Mouse (Mus musculus): ENCODE data around the gene Chml. TPM values are rescaled to one million over a fixed set of nuclear protein-coding genes. Genes with fewer than 3 reads are reported as not detected.

Gene Chml
- polyA plus RNA-seq, 1 experiment from 2014 or later = 1.5 TPM

DNA sequence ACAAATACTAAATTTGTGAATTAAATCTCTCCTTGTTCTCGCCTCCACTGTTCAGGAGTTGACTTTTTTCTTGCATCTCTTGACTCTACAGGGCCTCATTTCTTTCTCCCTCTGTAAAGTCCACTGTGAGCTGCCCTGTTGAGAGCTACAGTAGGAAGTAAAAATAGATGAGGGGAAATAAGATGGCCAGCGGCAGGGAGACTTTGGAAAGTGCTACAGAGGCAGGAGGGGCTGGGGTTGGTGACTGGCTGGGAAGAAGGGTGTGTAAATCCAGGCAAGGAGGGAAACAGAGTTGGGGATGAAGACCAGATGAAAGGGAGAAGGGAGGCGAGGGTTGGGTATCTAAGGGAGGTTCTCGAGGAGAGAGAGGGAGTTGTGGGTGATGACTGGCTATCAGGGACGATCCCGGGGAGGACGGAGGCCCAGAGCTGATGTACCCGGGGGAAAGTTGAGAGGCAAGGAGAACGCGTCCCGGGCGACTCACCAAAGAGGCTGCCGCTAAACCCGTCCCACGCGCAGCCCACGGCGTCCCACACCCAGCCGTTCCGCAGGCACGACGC, 935 bp downstream of the Chml start:
- Histone ChIP-seq H3K4me2 (peak overlapping the region; percentile 92), H3K9me3 (no peaks in the 10 kb centered on the region), H3K4me1 (peaks cover 15% of the 10 kb centered on the region; the same call in 1 of the 2 replicates), H3K27me3 (no peaks in the 10 kb centered on the region), H3K36me3 (0 out of 2 replicates have a peak, but pooled peaks cover 9% of the 10 kb centered on the region), H3K27ac (peak overlapping the region; percentile 86), H3K9ac (peak overlapping the region; percentile 74), H3K4me3 (peak overlapping the region; percentile 75)
- ATAC-seq (ENCODE audit: insufficient number of reproducible peaks, low FRiP score, low TSS enrichment, low read depth) = no peak
- 2% methylated on average over 22 of the region's 22 CpGs for WGBS

DNA sequence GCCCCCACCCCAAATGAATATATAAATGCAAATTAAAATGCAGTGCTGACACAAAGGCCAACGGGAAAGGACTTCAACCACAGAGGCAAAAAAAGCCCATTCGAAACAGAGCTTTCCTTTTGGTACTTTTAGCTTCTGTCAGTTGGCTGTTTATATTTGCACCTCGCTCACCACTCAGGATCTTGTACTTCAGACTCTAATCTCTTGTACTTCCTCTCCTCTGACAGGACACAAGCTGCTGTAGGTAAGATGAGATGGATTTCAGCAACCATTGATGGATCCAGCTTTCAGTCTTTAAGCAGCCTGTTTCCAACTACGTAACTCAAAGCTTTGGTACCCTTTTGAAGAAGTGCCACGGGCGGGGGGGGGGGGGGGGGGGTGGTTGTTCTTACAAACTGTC, 11.7 kb downstream of the Chml start:
- Histone ChIP-seq H3K9me3 (no peaks in the 10 kb centered on the region), H3K27ac (no peak overlapping the region), H3K9ac (no peak overlapping the region), H3K4me3 (no peak overlapping the region), H3K4me1 (no peaks in the 10 kb centered on the region), H3K4me2 (no peak overlapping the region), H3K27me3 (no peaks in the 10 kb centered on the region), H3K36me3 (no peaks in the 10 kb centered on the region)
- ATAC-seq (ENCODE audit: insufficient number of reproducible peaks, low FRiP score, low TSS enrichment, low read depth) = no peak
- WGBS = 87% methylated on average over 6 of the region's 6 CpGs

DNA sequence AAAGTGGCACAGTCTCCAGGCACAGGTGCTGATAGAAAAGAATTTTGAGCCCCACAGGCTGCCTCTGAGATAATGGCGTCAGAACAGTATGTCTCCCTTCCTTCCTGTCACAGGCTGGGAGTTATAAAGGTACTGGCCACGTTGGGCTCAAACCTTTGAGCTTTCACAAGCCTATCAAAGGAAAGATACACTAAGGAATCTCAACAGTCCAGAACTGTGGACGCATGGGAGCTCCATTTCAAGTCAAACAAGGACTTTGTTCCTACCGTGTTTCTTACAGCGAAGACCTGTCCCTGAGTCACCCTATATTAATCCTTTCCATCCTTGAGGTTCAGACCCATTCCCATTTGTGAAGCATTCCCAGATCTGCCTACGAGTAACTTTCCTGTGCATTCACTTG, 15.2 kb downstream of the Chml start:
- ATAC-seq (ENCODE audit: insufficient number of reproducible peaks, low FRiP score, low TSS enrichment, low read depth) = no peak
- no peaks in the 10 kb centered on the region for H3K4me1 ChIP-seq
- no peak overlapping the region for H3K9ac ChIP-seq
- no peak overlapping the region for H3K27ac ChIP-seq
- H3K27me3 ChIP-seq = no peaks in the 10 kb centered on the region
- H3K4me3 ChIP-seq = no peak overlapping the region
- no peaks in the 10 kb centered on the region for H3K9me3 ChIP-seq
- H3K4me2 ChIP-seq = no peak overlapping the region
- 80% methylated on average over 6 of the region's 6 CpGs for WGBS
- H3K36me3 ChIP-seq = no peaks in the 10 kb centered on the region

DNA sequence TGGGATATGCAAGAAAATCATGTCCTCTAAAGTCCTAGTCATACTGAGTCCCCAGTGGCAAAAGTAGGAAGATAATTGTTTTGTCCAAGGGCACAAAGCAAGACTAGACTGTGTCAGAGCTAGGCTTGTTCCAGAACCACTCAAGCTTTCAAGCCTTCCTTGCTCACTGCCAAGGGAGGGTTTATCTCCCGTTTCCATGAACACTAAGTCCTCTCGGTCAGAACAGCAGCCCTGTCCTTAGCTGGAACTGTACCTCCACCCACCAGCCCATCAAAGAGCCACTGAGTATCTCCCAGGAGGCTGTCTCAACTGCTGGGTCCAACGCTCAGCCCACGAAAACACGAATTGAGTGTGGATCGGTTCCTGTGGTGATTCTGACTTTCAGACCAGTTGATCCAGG, 17.6 kb downstream of the Chml start:
- Histone ChIP-seq H3K36me3 (no peaks in the 10 kb centered on the region), H3K9ac (no peak overlapping the region), H3K4me2 (no peak overlapping the region), H3K27me3 (no peaks in the 10 kb centered on the region), H3K9me3 (no peaks in the 10 kb centered on the region), H3K4me1 (no peaks in the 10 kb centered on the region), H3K4me3 (no peak overlapping the region), H3K27ac (no peak overlapping the region)
- 87% methylated on average over 6 of the region's 6 CpGs for WGBS
- ATAC-seq (ENCODE audit: insufficient number of reproducible peaks, low FRiP score, low TSS enrichment, low read depth) = no peak

DNA sequence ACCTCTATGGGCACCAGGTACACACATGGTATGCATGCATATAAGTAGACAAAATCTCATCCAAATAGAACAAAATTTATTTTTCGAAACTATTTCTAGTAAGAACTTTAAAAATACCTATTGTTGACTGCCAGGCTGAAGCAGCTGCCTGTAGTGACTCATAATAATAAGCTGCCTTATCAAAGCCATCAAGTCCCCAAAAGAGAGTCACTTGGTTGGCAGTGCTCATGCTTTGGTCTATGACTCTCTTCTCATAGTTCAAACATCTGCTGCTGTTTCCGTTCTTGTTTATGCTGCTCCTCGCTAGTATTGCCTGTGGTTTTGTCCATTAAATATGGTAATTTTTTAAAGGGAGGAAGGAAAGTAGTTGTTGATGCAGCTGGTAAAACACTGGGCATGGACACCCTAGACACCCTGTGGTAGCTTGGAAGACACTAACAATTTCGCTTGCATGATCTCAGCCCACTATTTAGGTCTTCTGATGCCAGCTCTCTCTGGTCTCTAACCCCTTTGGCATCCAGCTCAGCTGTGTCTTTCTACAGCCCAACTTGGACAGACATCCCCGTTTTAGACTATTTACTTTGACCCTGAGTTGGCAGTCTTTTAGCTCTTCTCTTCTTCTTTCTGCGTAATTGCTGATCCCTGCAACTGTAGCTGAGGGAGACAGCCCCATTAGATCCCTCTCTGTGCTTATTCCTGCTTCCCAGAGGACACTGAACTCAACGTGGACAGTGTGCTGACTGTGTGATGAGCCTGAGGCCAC, 19.0 kb downstream of the Chml start:
- no peaks in the 10 kb centered on the region for H3K27me3 ChIP-seq
- H3K36me3 ChIP-seq = no peaks in the 10 kb centered on the region
- no peak overlapping the region for H3K27ac ChIP-seq
- H3K4me2 ChIP-seq = no peak overlapping the region
- WGBS = 85% methylated on average over 7 of the region's 7 CpGs
- no peak for ATAC-seq (ENCODE audit: insufficient number of reproducible peaks, low FRiP score, low TSS enrichment, low read depth)
- H3K9me3 ChIP-seq = no peaks in the 10 kb centered on the region
- H3K9ac ChIP-seq = no peak overlapping the region
- H3K4me1 ChIP-seq = no peaks in the 10 kb centered on the region
- no peak overlapping the region for H3K4me3 ChIP-seq

DNA sequence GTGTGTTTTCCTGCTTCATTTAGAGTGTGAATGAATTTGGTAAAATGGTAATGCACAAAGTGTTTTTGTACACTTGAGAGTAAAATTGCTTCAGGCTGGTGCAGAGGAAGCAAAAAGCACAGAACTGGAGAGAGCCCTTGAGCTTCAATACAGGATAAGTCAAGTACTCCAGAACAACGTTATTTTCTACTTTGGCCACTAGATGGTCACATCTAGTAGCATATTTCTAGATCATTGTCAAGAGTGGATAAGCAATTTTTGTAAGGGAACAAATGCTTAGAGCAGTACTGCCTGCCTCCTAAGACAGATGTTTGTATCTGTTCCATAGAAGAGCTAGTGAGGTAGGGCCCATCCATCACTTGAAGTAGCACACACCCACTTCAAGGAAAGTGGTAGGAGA, 21.1 kb downstream of the Chml start:
- H3K27me3 ChIP-seq = no peaks in the 10 kb centered on the region
- no peak for ATAC-seq (ENCODE audit: insufficient number of reproducible peaks, low FRiP score, low TSS enrichment, low read depth)
- H3K4me3 ChIP-seq = no peak overlapping the region
- no peaks in the 10 kb centered on the region for H3K9me3 ChIP-seq
- no peak overlapping the region for H3K27ac ChIP-seq
- no peaks in the 10 kb centered on the region for H3K36me3 ChIP-seq
- H3K4me2 ChIP-seq = no peak overlapping the region
- 33% methylated on average over 1 of the region's 1 CpGs for WGBS
- H3K9ac ChIP-seq = no peak overlapping the region
- H3K4me1 ChIP-seq = no peaks in the 10 kb centered on the region

DNA sequence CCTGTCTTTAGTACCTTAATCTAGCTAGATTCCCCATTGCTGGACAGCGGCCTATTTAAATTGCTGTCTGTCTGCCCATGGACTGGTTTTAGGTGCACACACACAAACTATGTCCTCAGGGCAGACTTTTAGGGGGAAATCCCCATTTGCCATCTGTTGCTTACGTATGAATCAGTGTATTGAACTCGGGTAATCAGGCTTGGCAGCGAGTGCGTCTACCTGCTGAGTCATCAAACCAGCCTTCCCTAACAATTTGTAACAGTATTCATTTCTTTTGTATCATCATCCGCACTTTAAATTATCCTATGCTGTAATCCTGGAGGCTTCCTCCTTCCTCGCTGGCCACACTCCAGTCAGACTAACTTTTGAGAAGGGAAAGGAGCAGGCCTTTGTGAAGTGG, 22.7 kb downstream of the Chml start:
- Histone ChIP-seq H3K36me3 (no peaks in the 10 kb centered on the region), H3K27ac (no peak overlapping the region), H3K27me3 (no peaks in the 10 kb centered on the region), H3K4me1 (no peaks in the 10 kb centered on the region), H3K9ac (no peak overlapping the region), H3K4me2 (no peak overlapping the region), H3K4me3 (no peak overlapping the region), H3K9me3 (no peaks in the 10 kb centered on the region)
- WGBS = 67% methylated on average over 7 of the region's 7 CpGs
- no peak for ATAC-seq (ENCODE audit: insufficient number of reproducible peaks, low FRiP score, low TSS enrichment, low read depth)

DNA sequence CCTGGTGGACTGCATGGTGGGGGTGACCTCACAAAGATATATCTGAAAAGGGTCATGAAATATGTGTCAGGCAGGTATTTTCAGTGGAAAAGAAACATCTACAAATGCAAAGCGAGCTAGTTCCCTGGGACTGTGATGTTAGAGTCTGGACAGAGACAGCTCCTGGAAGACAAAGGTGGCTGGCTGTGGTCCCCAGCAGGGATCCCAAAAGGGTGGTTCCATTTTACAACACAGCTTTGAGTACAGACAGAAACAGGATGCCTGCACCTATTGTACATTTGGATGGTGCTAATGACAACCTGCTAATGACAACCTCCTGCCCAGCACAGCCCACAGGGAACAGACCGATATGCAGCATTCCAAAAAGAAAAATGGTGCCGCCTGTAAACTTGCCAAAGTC, 23.2 kb downstream of the Chml start:
- H3K4me2 ChIP-seq = no peak overlapping the region
- H3K4me1 ChIP-seq = no peaks in the 10 kb centered on the region
- no peaks in the 10 kb centered on the region for H3K36me3 ChIP-seq
- H3K27ac ChIP-seq = no peak overlapping the region
- H3K4me3 ChIP-seq = no peak overlapping the region
- no peak for ATAC-seq (ENCODE audit: insufficient number of reproducible peaks, low FRiP score, low TSS enrichment, low read depth)
- 83% methylated on average over 3 of the region's 3 CpGs for WGBS
- no peaks in the 10 kb centered on the region for H3K9me3 ChIP-seq
- H3K9ac ChIP-seq = no peak overlapping the region
- H3K27me3 ChIP-seq = no peaks in the 10 kb centered on the region

DNA sequence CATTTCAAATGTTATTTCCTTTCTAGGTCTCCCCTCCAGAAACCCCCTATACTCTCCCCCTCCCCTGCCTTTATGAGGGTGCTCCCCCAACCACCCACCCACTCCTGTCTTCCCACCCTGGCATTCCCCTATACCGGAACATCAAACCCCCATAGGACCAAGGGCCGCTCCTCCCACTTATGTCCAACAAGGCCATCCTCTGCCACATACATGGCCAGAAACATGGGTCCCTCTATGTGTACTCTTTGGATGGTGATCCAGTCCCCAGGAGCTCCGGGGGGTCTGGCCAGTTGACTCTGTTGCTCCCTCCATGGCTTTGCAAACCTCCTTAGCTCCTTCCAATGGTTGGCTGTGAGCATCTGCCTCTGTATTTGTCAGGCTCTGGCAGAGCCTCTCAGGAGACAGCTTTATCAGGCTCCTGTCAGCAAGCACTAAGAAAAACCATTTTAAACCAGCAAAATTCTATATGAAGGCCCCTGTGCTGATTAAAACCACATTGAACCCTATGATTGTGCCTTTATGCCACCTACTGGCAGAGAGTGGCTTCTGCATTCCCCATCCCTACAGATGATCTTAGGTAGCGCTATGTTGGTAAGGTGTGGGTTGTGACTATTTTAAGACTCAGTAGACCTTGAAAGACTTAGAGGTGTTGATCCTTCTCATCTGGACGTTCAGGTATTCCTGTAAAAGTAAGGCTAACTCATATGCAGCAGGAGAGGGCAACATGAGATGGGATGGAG, 23.9 kb downstream of the Chml start:
- no peaks in the 10 kb centered on the region for H3K9me3 ChIP-seq
- H3K36me3 ChIP-seq = no peaks in the 10 kb centered on the region
- H3K27me3 ChIP-seq = no peaks in the 10 kb centered on the region
- H3K4me1 ChIP-seq = no peaks in the 10 kb centered on the region
- no peak overlapping the region for H3K9ac ChIP-seq
- no peak for ATAC-seq (ENCODE audit: insufficient number of reproducible peaks, low FRiP score, low TSS enrichment, low read depth)
- H3K4me3 ChIP-seq = no peak overlapping the region
- no peak overlapping the region for H3K4me2 ChIP-seq
- no peak overlapping the region for H3K27ac ChIP-seq
- WGBS = 74% methylated on average over 5 of the region's 5 CpGs

DNA sequence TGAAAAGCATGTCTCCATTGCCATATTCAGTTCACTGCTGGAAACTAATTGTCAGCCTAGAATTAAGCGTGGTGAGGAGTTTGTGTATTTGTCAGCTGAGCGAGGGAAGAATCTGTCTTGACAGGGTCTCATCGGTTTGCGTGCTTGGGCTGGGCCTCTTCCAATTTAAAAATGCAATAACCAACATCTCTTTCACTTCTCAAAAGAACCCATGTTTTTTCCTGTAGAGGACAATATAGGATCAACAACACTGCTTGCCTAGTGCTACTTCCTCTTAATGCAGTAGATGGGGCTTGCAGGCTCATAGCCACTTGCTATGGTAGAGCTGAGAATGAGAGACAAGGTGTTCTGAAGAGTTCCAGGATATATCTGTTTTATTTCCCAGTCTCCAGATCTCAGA, 32.8 kb downstream of the Chml start:
- Histone ChIP-seq H3K4me1 (no peaks in the 10 kb centered on the region), H3K4me3 (no peak overlapping the region), H3K36me3 (no peaks in the 10 kb centered on the region), H3K9me3 (no peaks in the 10 kb centered on the region), H3K4me2 (no peak overlapping the region), H3K27me3 (no peaks in the 10 kb centered on the region), H3K9ac (no peak overlapping the region), H3K27ac (no peak overlapping the region)
- 90% methylated on average over 4 of the region's 4 CpGs for WGBS
- ATAC-seq (ENCODE audit: insufficient number of reproducible peaks, low FRiP score, low TSS enrichment, low read depth) = no peak

DNA sequence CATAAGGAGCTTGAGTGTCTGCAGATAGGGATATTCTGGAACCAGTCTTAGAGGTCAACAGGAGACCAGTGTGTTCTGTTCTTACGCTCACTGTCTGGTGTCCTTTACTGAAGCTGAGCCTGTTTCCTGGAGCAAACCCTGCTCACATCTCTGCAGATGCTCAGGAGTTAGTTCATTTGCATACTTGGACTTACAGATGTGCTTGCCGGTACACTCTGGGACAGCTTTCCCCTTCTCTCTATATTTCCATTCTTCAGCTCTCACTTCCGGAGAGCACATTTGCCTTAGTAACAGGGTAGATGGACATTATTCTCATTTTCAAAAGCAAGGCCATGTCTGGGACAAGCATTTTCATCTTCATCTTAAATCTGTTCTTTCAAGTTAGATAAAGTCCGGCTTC, 44.1 kb downstream of the Chml start:
- no peak for ATAC-seq (ENCODE audit: insufficient number of reproducible peaks, low FRiP score, low TSS enrichment, low read depth)
- Histone ChIP-seq H3K4me2 (no peak overlapping the region), H3K9ac (no peak overlapping the region), H3K36me3 (no peaks in the 10 kb centered on the region), H3K4me3 (no peak overlapping the region), H3K27ac (no peak overlapping the region), H3K4me1 (no peaks in the 10 kb centered on the region), H3K9me3 (no peaks in the 10 kb centered on the region), H3K27me3 (no peaks in the 10 kb centered on the region)
- WGBS = 90% methylated on average over 4 of the region's 4 CpGs

DNA sequence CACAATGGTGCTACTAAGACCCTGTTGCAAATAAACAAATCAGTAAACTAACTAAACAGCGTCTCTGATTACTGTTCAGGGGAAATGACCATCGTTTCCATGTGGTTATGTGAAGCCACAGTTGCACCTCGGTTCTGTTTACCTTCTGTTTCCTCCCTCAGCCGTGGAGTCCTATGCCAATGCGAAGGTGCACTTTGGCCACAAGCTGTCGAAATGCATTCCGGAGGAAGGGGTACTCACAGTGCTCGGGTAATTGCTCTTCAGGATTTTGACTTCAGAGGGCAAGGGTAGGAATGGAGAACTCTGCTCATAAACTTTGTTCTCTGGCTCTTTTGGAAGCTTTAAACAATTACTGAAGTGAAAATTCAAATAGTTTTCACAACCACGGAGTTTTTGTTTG, 45.7 kb downstream of the Chml start:
- 37% methylated on average over 9 of the region's 9 CpGs for WGBS
- H3K36me3 ChIP-seq = no peaks in the 10 kb centered on the region
- no peak for ATAC-seq (ENCODE audit: insufficient number of reproducible peaks, low FRiP score, low TSS enrichment, low read depth)
- H3K4me3 ChIP-seq = no peak overlapping the region
- H3K4me2 ChIP-seq = no peak overlapping the region
- H3K27me3 ChIP-seq = no peaks in the 10 kb centered on the region
- no peak overlapping the region for H3K27ac ChIP-seq
- no peaks in the 10 kb centered on the region for H3K9me3 ChIP-seq
- no peak overlapping the region for H3K9ac ChIP-seq
- no peaks in the 10 kb centered on the region for H3K4me1 ChIP-seq

All from limb, embryonic 15.5 days (tissue).